Mouse (Mus musculus): ENCODE measurements around the gene Palmd. TPM values are rescaled to one million over a fixed set of nuclear protein-coding genes. Genes with fewer than 3 reads are reported as not detected.

The Palmd gene
- total RNA-seq, 2 experiments from 2014 or later, result 47.0 to 64.1 TPM

GRCm38 (mm10) chr3:116906596-116906995 is 62.2 kb downstream of the Palmd start:
- no peak for DNase-seq
- intact Hi-C loops (cut with DNase I), result no loop called here

- peak; percentile 56 to 57 for DNase-seq
- intact Hi-C loops (cut with DNase I), result loop anchor here (1.0 to 2.0 kb wide), 3 partner anchors 63 to 213 kb away; partner anchors contain the start of genes 4930455H04Rik and Palmd
Measured at GRCm38 (mm10) chr3:116905898-116906297, 62.9 kb downstream of the Palmd start.

GRCm38 (mm10) chr3:116904158-116904557 is 64.6 kb downstream of the Palmd start:
- peak; percentile 72 to 81 for DNase-seq
- intact Hi-C loops (cut with DNase I), result loop anchor here (1.0 to 2.0 kb wide), 3 partner anchors 65 to 534 kb away; partner anchors contain the start of genes 4930455H04Rik and Palmd

GRCm38 (mm10) chr3:116892872-116893271 is 75.9 kb downstream of the Palmd start:
- intact Hi-C loops (cut with DNase I), result no loop called here

GRCm38 (mm10) chr3:116892206-116892563 is 76.6 kb downstream of the Palmd start:
- no peak for DNase-seq
- intact Hi-C loops (cut with DNase I), result no loop called here

More at GRCm38 (mm10) chr3:116892872-116893271, 75.9 kb downstream of the Palmd start:
- DNase-seq, result no peak

GRCm38 (mm10) chr3:116891436-116892205 is 77.2 kb downstream of the Palmd start:
- no peak for DNase-seq
- intact Hi-C loops (cut with DNase I), result no loop called here

- no peak for DNase-seq
- intact Hi-C loops (cut with DNase I), result no loop called here
Measured at GRCm38 (mm10) chr3:116890576-116890975, 78.2 kb downstream of the Palmd start.

GRCm38 (mm10) chr3:116889358-116889757 is 79.4 kb downstream of the Palmd start:
- no peak for DNase-seq
- intact Hi-C loops (cut with DNase I), result no loop called here

- no peak for DNase-seq
- intact Hi-C loops (cut with DNase I), result no loop called here
Measured at GRCm38 (mm10) chr3:116884941-116885340, 83.8 kb downstream of the Palmd start.

GRCm38 (mm10) chr3:116882221-116882960 is 86.4 kb downstream of the Palmd start:
- no peak for DNase-seq
- intact Hi-C loops (cut with DNase I), result no loop called here

- DNase-seq, result no peak
- intact Hi-C loops (cut with DNase I), result no loop called here
Measured at GRCm38 (mm10) chr3:116870372-116870771, 98.4 kb downstream of the Palmd start.

Other genes with a start within 250 kb of the Palmd start
- gene Agl, start 160.8 kb downstream of the Palmd start, total RNA-seq (2021), result 100 to 1,000 TPM; 189 to 212 TPM
- gene Frrs1, start 109.5 kb downstream of the Palmd start, total RNA-seq (2021), result 1 to 10 TPM; 2.7 to 5.0 TPM
- gene 4930455H04Rik, start 720 bp downstream of the Palmd start, total RNA-seq (2021), result not detected

Data from heart, postnatal 36 days (tissue).